9 mouse cellular contexts compared by ENCODE assay signal in the genomic region with DNA sequence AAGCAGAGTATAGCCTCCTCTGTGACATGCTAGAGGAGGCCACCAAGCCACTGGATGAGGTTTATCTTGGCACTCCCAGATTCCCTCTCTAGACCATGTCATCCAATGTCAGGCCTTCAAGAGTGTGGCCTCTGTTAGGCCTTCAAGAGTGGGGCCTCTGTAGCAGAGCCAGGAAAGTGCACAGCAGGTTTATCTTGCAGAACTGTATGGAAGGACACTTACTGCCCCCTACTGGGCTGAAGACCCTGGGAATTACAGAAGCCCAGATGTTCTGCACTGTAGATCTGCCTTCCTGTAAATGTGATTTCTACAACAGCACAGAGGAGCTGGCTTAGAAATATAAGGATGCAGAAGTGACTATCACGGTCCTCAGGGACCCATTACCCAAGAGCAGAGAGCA. TPM values are rescaled to one million over a fixed set of nuclear protein-coding genes. Genes with fewer than 3 reads are reported as not detected.
DNase-seq lines count a peak whose midpoint lies in the region; ATAC-seq and TF ChIP-seq lines count a peak whose summit lies in the region.
"Had no signal": no experiment of that assay in that cellular context is flagged by ENCODE, and none has a peak within 500 bp of the region (broad histone marks: within the 10 kb centered on the region; RNA-seq: fewer than 3 reads in every experiment).

No protein-coding gene starts in this region.

- no peaks in the 10 kb centered on the region for H3K27me3 ChIP-seq in neural tube, embryonic 15.5 days (replicated peaks)
- H3K27me3 ChIP-seq in heart, embryonic 10.5 days (ENCODE audit: insufficient read depth, poor library complexity, severe bottlenecking), result no peaks in the 10 kb centered on the region
- H3K27me3 ChIP-seq: limb, embryonic 13.5 days had no signal

- no peaks in the 10 kb centered on the region for H3K36me3 ChIP-seq in neural tube, embryonic 15.5 days
- H3K36me3 ChIP-seq in heart, embryonic 10.5 days, result no peaks in the 10 kb centered on the region
- H3K36me3 ChIP-seq: limb, embryonic 13.5 days had no signal

- no peak overlapping the region for H3K9ac ChIP-seq in neural tube, embryonic 15.5 days (replicated peaks)
- H3K9ac ChIP-seq: limb, embryonic 13.5 days had no signal

- 58% methylated on average over 1 of the region's 1 CpGs for WGBS in neural tube, embryonic 15.5 days
- 33% methylated on average over 1 of the region's 1 CpGs for WGBS in heart, embryonic 10.5 days

- H3K27ac ChIP-seq in neural tube, embryonic 15.5 days (replicated peaks), result no peak overlapping the region
- H3K27ac ChIP-seq in bone marrow macrophage, adult 2 months (ENCODE audit: insufficient read depth, low read depth, low read length), result no peak overlapping the region
- no peak overlapping the region for H3K27ac ChIP-seq in heart, embryonic 10.5 days
- H3K27ac ChIP-seq: limb, embryonic 13.5 days had no signal

- no peaks in the 10 kb centered on the region for H3K9me3 ChIP-seq in neural tube, embryonic 15.5 days (replicated peaks)
- no peaks in the 10 kb centered on the region for H3K9me3 ChIP-seq in heart, embryonic 10.5 days
- H3K9me3 ChIP-seq: limb, embryonic 13.5 days had no signal

- H3K4me3 ChIP-seq in neural tube, embryonic 15.5 days (replicated peaks), result no peak overlapping the region
- no peak overlapping the region for H3K4me3 ChIP-seq in bone marrow macrophage, adult 2 months (ENCODE audit: insufficient read depth, low read length)
- no peak overlapping the region for H3K4me3 ChIP-seq in heart, embryonic 10.5 days
- H3K4me3 ChIP-seq: limb, embryonic 13.5 days had no signal

- peak; percentile 22; the same call in 1 of the 2 replicates for TF ChIP-seq CTCF in bone marrow macrophage, adult 2 months (IDR thresholded peaks at IDR 0.05; ENCODE audit: low read depth, low read length)

- H3K4me2 ChIP-seq in neural tube, embryonic 15.5 days, result no peak overlapping the region
- H3K4me2 ChIP-seq: limb, embryonic 13.5 days had no signal

- H3K4me1 ChIP-seq in neural tube, embryonic 15.5 days, result no peaks in the 10 kb centered on the region
- H3K4me1 ChIP-seq in bone marrow macrophage, adult 2 months (ENCODE audit: control insufficient read depth, insufficient read depth, low read length), result peaks cover 12% of the 10 kb centered on the region
- no peaks in the 10 kb centered on the region for H3K4me1 ChIP-seq in heart, embryonic 10.5 days
- H3K4me1 ChIP-seq: limb, embryonic 13.5 days had no signal

- peak; percentile 20 for DNase-seq in neural tube, embryonic 10.5 days (ENCODE audit: extremely low spot score, low spot score)
- DNase-seq in heart, embryonic 10.5 days (ENCODE audit: low spot score), result peak; percentile 61
- DNase-seq in kidney, postnatal 4 days, result peak; percentile 81 to 87
- peak; percentile 20 to 48 for DNase-seq in lung, adult 18-20 months
- peak; percentile 44 to 59 for DNase-seq in right cerebral cortex, postnatal 10 days (ENCODE audit: low spot score in 2 of 2)

- TF ChIP-seq POLR2A in bone marrow macrophage, adult 2 months (IDR thresholded peaks at IDR 0.05; ENCODE audit: borderline replicate concordance, low read depth, low read length), result no peak

- ATAC-seq in neural tube, embryonic 15.5 days (ENCODE audit: low FRiP score), result no peak
- no peak for ATAC-seq in megakaryocyte-erythroid progenitor cell, adult 5-6 weeks (replicated peaks; ENCODE audit: low FRiP score, low TSS enrichment, poor library complexity, severe bottlenecking)

RNA-seq across cellular contexts. Expression of gene Doxl2, which starts 19.8 kb away (rescaled TPM):
- polyA plus RNA-seq in neural tube, embryonic 15.5 days (2015; fragmentation: Nextera tagmentation; extraction: Ambion mirVana), result not detected in 2 replicates
- polyA plus RNA-seq in bone marrow macrophage, adult 2 months (2012; ENCODE audit: insufficient read depth, insufficient read length, missing spikeins), result not detected in 2 replicates
- not detected in 2 replicates for polyA plus RNA-seq in heart, embryonic 10.5 days (2016; fragmentation: Nextera tagmentation; extraction: Ambion mirVana)
- total RNA-seq in megakaryocyte-erythroid progenitor cell, adult 5-6 weeks (2014; fragmentation: Nextera tagmentation), result not detected in 2 replicates
- not detected in 2 replicates for total RNA-seq in megakaryocyte-erythroid progenitor cell, adult 5-6 weeks (2017)
- polyA plus RNA-seq: limb, embryonic 13.5 days had no signal

RNA-seq across cellular contexts. Expression of gene 1600015I10Rik, which starts 25.3 kb away (rescaled TPM):
- not detected in 2 replicates for polyA plus RNA-seq in neural tube, embryonic 15.5 days (2015; fragmentation: Nextera tagmentation; extraction: Ambion mirVana)
- polyA plus RNA-seq in bone marrow macrophage, adult 2 months (2012; ENCODE audit: insufficient read depth, insufficient read length, missing spikeins), result not detected in 2 replicates
- polyA plus RNA-seq in heart, embryonic 10.5 days (2016; fragmentation: Nextera tagmentation; extraction: Ambion mirVana), result 0.05 TPM in 1 of 2 replicates, not detected in the other
- not detected in 2 replicates for total RNA-seq in megakaryocyte-erythroid progenitor cell, adult 5-6 weeks (2014; fragmentation: Nextera tagmentation)
- not detected in 2 replicates for total RNA-seq in megakaryocyte-erythroid progenitor cell, adult 5-6 weeks (2017)
- polyA plus RNA-seq: limb, embryonic 13.5 days had no signal

RNA-seq across cellular contexts. Expression of gene Svs1, which starts 31.7 kb away (rescaled TPM):
- not detected in 2 replicates for polyA plus RNA-seq in neural tube, embryonic 15.5 days (2015; fragmentation: Nextera tagmentation; extraction: Ambion mirVana)
- not detected in 2 replicates for polyA plus RNA-seq in bone marrow macrophage, adult 2 months (2012; ENCODE audit: insufficient read depth, insufficient read length, missing spikeins)
- not detected in 2 replicates for polyA plus RNA-seq in heart, embryonic 10.5 days (2016; fragmentation: Nextera tagmentation; extraction: Ambion mirVana)
- total RNA-seq in megakaryocyte-erythroid progenitor cell, adult 5-6 weeks (2014; fragmentation: Nextera tagmentation), result not detected in 2 replicates
- total RNA-seq in megakaryocyte-erythroid progenitor cell, adult 5-6 weeks (2017), result not detected in 2 replicates
- polyA plus RNA-seq: limb, embryonic 13.5 days had no signal

Comparison
In these comparisons a context has a peak if more than half of its experiments do, and no peak if none do; other contexts are left out.
1. DNase-seq: peak in every context shown above with its lines; median percentile 84 in kidney, postnatal 4 days; 61 in heart, embryonic 10.5 days; 52 in right cerebral cortex, postnatal 10 days; 34 in lung, adult 18-20 months; 20 in neural tube, embryonic 10.5 days.